Mouse (Mus musculus): Measurements from ENCODE around the gene Rasgef1c.

Gene Rasgef1c

DNA sequence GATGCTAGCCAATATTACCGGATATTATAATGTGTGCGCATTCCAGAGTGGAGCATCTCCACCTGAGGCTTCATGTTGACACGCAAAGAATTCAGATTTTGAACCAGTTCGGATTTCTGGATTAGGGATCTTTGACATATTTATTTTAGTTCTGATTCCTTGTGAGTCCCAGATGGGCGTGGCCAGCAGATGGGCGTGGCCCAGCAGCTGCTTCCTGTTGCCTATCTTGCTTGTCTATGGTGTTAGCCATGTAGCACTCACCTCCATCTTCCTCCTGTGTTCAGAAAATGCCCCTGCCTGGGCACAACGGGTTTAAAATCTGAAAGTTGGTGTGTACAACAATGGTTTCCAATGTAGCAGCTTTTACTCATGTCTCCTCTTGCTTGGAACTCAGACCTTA, 24.5 kb downstream of the Rasgef1c start:
- no peak for DNase-seq (ENCODE audit: low spot score)

GRCm38 (mm10) chr11:49927169-49927568, 25.5 kb downstream of the Rasgef1c start:
- DNase-seq (ENCODE audit: low spot score) = no peak

DNA sequence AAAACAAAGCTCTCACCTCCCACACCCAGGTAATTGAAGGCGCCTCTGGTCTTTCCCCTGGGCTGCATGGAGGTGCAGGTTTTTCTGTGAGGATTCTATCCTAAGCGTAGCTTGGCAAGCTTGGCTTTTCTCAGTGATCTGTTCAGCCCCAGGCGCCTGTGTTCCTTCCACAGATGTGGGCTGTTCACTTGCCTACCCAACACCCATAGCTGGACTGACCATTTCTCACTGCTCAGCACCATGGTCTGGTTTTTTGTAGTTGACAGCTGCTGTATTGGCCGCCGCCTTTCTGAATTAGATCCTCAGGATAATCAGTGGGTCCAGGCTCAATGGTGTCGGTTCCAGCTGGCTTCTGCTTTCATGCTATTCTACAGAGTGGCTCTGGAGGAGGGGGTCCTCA, 26.0 kb downstream of the Rasgef1c start:
- DNase-seq (ENCODE audit: low spot score) = no peak

- no peak for DNase-seq (ENCODE audit: low spot score)
Observed at GRCm38 (mm10) chr11:49931037-49931625, 29.5 kb downstream of the Rasgef1c start.

- no peak for DNase-seq (ENCODE audit: low spot score)
Observed at GRCm38 (mm10) chr11:49931853-49932252, 30.2 kb downstream of the Rasgef1c start.

- no peak for DNase-seq (ENCODE audit: low spot score)
Observed at GRCm38 (mm10) chr11:49933811-49934210, 32.2 kb downstream of the Rasgef1c start.

GRCm38 (mm10) chr11:49934322-49934721, 32.7 kb downstream of the Rasgef1c start:
- no peak for DNase-seq (ENCODE audit: low spot score)

DNA sequence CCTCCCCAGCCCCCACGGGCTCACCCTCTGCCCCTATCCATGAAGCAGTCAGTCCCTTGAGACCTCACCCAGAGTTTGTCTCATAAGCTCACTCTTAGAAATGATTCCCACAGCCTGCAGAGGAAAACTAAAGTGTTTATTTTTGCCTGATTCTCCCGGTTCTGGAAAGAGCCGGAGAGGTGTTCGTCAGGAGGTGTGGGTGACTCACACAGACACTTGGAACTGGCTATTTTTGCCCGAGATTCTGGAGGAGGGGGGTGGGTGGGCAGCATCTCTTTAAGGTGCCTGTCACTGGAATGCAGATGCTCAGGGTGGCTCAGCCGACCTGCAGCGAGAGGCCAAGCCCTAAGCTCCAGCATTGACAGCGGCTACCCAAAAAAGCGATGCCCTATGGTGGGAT, 34.8 kb downstream of the Rasgef1c start:
- DNase-seq (ENCODE audit: low spot score) = no peak

DNA sequence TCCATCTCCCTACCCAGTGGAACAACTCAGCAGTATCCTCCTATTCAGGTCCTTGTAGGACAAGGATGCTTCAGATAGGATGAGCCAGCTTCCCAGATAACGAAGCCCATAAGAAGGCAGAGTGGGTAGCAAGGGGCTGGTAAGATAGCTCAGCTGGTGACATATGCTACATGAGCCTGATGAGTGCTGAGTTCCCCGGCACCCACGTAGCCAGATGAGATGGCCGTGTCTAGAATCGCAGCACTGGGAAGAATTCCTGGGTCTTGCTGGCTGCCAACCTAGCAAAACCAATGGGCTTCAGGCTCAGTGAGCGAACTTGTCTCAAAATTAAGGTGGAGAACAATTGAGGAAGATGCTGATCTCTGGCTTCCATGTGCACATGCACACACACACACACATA, 36.1 kb downstream of the Rasgef1c start:
- DNase-seq (ENCODE audit: low spot score) = no peak

DNA sequence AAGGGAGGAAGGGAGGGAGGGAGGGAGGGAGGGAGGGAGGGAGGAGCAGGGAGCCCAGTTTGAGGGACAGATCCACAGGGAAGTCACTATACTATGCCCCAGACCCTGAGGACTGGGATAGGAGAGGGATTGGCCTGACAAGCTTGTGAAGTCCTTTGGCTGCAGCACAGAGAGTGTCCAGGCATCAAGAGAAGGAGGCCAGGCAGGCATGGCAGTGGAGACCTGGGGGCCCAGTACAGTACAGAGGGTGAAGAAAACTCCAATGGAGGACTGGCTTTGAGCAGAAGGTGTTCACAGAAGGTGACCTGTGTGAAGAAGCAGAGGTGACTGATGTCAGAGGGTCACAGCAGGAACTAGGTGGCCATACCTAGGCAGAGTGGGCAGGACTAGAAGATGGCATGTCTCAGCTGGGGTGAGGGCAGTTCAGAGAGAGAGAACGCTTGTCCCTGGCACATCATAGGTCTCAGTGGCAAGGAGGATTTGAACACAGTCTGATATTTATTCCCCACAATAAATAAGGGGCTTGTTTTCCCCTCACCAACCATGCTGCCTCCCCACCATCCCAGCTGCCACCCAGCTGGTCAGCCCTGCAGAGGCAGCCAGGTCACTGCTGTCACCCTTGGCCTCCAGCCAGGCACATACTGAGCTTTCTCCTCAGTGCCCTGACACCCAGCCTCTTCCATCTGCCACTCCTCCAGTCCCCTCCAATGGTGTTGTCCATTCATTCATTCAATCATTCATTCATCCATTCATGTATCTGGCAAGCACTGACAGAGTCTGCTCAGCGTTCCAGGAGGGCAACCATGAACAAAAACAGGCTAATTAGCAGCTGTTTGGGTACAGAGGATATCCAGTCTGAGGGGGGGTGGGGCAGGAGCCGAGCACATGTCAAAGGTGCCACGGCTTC, 36.9 kb downstream of the Rasgef1c start:
- no peak for DNase-seq (ENCODE audit: low spot score)

GRCm38 (mm10) chr11:49942841-49943240, 41.2 kb downstream of the Rasgef1c start:
- no peak for DNase-seq (ENCODE audit: low spot score)

- DNase-seq (ENCODE audit: low spot score) = no peak
Observed at GRCm38 (mm10) chr11:49943901-49944300, 42.3 kb downstream of the Rasgef1c start.

DNA sequence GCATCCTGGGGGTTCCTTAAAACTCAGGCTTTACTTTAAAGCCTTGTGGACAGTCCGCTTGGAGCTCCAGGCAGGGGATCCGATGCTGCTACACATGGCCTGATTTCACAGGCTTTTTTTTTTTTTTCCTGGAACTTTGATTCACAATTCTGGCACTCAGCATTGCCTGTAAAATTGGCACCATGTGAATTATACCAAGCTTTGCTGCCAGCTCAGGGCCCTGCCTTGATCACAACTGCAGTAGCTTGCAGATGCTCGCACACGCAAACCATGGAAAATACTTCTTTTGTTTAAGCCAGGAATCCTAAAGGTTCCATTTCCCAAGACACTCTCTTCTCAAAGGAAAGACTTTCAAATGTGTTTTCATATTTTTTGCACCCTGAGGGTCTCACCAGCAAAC, 44.1 kb downstream of the Rasgef1c start:
- DNase-seq (ENCODE audit: low spot score) = no peak

GRCm38 (mm10) chr11:49949839-49950238, 48.2 kb downstream of the Rasgef1c start:
- no peak for DNase-seq (ENCODE audit: low spot score)

DNA sequence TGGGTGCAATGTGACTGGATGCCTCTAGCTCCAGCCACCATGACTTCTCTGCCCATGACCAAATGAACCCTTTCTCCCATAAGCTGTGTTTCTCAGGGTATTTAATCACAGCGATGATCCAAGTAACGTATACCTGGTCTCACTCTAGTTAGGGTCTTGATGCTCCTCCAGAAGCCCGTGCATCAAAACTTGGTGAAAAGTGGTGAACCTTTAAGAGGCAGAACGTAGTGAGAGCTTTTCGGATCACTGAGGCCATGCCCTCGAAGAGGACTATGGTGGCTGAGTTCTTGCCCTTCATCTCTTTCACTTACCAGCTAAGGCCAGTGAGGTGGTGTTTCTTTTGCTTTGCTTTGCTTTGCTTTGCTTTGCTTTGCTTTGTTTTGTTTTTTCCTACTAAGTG, 52.0 kb downstream of the Rasgef1c start:
- DNase-seq (ENCODE audit: low spot score) = no peak

DNA sequence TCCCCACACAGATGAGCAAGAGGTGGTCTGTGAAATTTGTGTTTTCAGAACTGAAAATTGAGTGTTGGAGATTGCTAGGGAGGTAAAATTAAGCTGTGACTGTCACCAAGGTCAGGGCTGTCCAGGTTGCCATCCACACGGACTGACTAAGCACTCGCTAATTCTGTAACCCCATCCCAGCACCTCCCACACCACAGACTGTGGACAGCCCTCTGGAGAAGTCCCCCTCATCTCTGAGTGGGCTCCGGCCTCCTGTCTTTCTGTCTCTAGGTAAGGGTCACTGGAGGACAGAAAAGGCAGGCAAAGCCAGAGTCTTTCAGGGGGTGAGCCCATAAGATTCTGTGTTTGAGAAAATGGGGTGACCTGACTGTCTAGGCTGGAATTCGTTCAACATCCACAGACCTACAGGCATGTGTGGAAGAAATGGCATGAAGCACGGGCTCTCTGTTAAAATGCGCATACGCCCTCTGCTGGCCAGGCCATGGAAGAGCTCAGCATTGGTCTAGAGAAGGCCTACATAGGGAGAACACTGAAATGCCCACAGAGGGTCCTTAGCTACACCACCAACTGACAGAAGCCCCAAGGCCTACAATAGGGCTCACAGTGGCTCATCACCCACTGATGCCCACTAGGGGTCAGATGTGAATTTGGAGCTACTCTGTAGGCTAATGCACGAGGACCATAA, 54.1 kb downstream of the Rasgef1c start:
- peak; percentile 64 for DNase-seq (ENCODE audit: low spot score)

GRCm38 (mm10) chr11:49958017-49958416, 56.4 kb downstream of the Rasgef1c start:
- no peak for DNase-seq (ENCODE audit: low spot score)

GRCm38 (mm10) chr11:49961098-49961740, 59.6 kb downstream of the Rasgef1c start:
- DNase-seq (ENCODE audit: low spot score) = peak; percentile 58

- no peak for DNase-seq (ENCODE audit: low spot score)
Observed at GRCm38 (mm10) chr11:49965320-49965719, 63.7 kb downstream of the Rasgef1c start.

- no peak for DNase-seq (ENCODE audit: low spot score)
Observed at GRCm38 (mm10) chr11:49969692-49970091, 68.1 kb downstream of the Rasgef1c start.

- DNase-seq (ENCODE audit: low spot score) = no peak
Observed at GRCm38 (mm10) chr11:49973657-49974340, 72.2 kb downstream of the Rasgef1c start.

DNA sequence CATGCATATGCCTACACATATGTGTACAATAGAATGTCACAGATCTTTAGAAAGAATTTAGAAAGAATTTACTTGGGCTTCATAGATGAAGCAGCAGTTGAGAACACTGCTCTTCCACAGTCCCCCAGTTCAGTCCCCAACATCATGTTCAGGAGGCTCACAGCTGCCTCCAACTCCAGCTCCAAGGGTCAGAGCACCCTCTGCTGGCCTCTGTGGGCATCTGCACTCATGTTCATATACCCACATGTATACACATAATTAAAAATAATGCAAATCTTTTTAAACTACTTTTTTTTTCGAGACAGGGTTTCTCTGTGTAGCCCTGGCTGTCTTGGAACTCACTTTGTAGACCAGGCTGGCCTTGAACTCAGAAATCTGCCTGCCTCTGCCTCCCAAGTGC, 73.0 kb downstream of the Rasgef1c start:
- no peak for DNase-seq (ENCODE audit: low spot score)

Data from urinary bladder, postnatal 25 days (tissue).